Mouse (Mus musculus) spleen, adult 2 months (tissue): ENCODE measurements at regions not wholly inside any gene's neighbourhood (a gene's known extent, or its start where the extent isn't known, plus 50 kb on each side); places are given as distances from the start of the nearest gene placed in this dataset.

Experiments
- DNase-seq, 2 experiments: peaks; one replicate each; pipeline versions ENCODE4 v3.0.0 to v3.0.0-alpha.2; 2012 to 2021; ENCODE audit warnings: low spot score in 2 of 2, low read depth in 1 of 2
- H3K27ac ChIP-seq: fragments of 200-500 bp; 2 replicates; pipeline ENCODE4 v1.5.1; 2012; ENCODE audit warnings: low read length, inconsistent platforms; ENCODE audit not compliant: insufficient read depth
- H3K27me3 ChIP-seq: fragments of 200-500 bp; 2 replicates; pipeline ENCODE4 v1.6.1; 2012; ENCODE audit warnings: mild to moderate bottlenecking, moderate library complexity, low read length, inconsistent platforms; ENCODE audit not compliant: control insufficient read depth, insufficient read depth
- H3K36me3 ChIP-seq: fragments of 200-500 bp; 2 replicates; pipeline ENCODE4 v1.6.1; 2012; ENCODE audit warnings: mild to moderate bottlenecking, low read length, inconsistent platforms; ENCODE audit not compliant: control insufficient read depth, insufficient read depth
- H3K4me1 ChIP-seq: fragments of 200-500 bp; 2 replicates; pipeline ENCODE4 v1.6.1; 2011; ENCODE audit warnings: inconsistent platforms; ENCODE audit not compliant: control insufficient read depth, insufficient read depth, insufficient read length
- H3K4me3 ChIP-seq: fragments of 200-500 bp; 2 replicates; pipeline ENCODE4 v1.5.1; 2011; ENCODE audit warnings: mild to moderate bottlenecking, inconsistent platforms; ENCODE audit not compliant: insufficient read depth, insufficient read length; ENCODE audit errors: extremely low read depth
- CTCF ChIP-seq: fragments of 200-500 bp; IDR thresholded peaks from 2 replicates; pipeline ENCODE4 v1.5.1; 2011; ENCODE audit warnings: mild to moderate bottlenecking, inconsistent platforms; ENCODE audit not compliant: insufficient read depth, insufficient read length, insufficient replicate concordance; ENCODE audit errors: extremely low read depth
- POLR2A ChIP-seq: fragments of 200-500 bp; IDR thresholded peaks from 2 replicates; pipeline ENCODE4 v1.6.1; 2011; ENCODE audit warnings: low read depth, low read length, inconsistent platforms
- WGBS: fragments of 180-500 bp; shearing (Covaris S2); methylation state at CpG from one replicate; pipeline ENCODE4 v1.1.7; 2018; 5-methylcytosine and 5-hydroxymethylcytosine counted together

DNA sequence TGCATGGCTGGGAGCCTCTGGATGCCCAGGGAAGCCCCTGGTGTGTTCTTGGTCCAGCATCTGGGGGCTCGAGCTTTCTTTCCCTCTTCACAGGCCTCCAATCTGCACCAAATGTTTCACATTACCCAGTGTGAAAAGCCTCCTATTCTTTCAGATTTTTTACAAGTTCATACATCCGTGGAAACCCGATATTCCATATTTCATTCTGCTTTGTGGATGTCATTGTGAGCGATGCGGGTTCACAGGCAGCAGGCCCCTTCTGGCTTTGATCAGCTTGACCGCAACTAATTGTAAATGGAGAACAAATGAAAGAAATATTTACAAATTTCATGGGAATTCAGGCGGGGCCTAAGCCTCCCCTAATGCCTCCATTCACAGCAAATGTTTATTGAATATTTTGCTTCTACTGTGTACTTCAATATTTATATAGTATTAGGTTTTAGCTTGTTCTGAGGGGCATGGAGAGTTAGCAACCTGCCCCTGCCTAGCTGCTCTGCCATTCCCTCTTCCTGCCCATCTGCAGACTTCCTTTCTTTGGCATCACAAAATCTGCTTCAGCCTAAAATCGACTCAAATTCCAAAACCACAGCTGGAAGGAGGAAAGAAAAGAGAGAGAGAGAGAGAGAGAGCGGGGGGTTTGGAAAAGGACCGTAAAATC, 251.6 kb downstream of the Dmrt2 start:
- 80% methylated on average over 10 of the region's 10 CpGs for WGBS
- Histone ChIP-seq H3K27me3 (no peaks in the 10 kb centered on the region), H3K27ac (no peak overlapping the region), H3K4me1 (no peaks in the 10 kb centered on the region), H3K36me3 (no peaks in the 10 kb centered on the region), H3K4me3 (no peak overlapping the region)
- DNase-seq, result no peak
- TF ChIP-seq CTCF, result no peak
- TF ChIP-seq POLR2A, result no peak

DNA sequence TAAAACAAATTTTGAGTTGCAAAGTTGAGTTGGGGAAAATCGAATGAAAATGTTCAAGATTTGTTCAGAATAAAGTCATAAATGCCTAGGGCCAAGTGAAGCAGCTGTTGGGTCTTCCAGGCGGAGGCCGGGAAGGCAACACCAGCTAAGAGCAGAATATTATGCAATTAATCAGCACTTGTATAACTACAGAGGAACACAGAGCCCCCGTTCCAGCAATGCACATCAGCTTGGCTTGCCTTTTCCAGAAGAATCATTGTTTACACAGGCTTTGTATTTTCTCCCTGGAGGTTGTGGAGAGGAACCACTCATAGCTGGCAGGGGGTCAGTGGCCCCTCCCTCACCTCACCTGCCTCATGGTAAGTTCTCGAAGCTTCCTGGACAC, 252.2 kb downstream of the Dmrt2 start:
- TF ChIP-seq CTCF (no peak), POLR2A (no peak)
- Histone ChIP-seq H3K4me3 (no peak overlapping the region), H3K27ac (no peak overlapping the region), H3K4me1 (no peaks in the 10 kb centered on the region), H3K27me3 (no peaks in the 10 kb centered on the region), H3K36me3 (no peaks in the 10 kb centered on the region)
- DNase-seq, result no peak
- 59% methylated on average over 5 of the region's 5 CpGs for WGBS

DNA sequence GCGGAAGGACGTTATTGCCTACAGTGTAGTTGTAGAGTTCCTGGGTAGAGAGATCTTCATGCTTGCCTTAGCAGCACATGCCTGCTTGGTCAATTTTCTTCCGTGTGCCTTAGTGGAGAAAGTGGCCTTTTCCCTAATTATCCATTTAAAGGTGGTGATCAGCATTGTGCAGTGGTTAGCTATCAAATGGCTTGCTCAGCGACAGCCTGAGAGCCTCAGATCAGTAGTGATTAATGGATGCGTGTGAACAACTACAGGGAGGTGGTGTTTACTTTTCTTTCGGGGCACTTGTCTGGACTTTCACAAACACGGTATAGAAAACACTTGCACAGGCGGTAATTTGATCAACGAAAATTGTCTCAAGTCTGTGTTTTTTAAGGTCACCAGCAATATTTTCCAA, 255.0 kb downstream of the Dmrt2 start:
- 72% methylated on average over 9 of the region's 9 CpGs for WGBS
- TF ChIP-seq POLR2A, result no peak
- TF ChIP-seq CTCF, result no peak

DNA sequence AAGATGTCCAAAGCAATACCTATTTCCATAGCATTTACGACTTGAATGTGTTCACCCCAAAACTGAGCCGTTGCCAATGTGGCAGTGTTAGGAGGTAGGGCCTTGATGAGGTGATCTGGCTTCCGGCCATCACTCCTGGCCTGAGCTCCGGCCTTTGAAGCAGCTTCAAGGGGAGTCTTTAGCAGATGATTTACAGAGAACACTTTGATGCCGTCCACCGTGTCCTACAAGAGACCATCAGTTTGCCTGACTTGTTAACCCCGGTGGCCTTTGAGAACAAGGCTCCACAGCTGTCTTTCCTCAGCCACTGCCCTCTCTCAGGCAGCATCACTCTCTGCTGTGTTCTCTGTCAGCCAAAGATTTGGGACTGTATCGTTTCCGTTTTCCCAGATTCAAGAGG, 265.1 kb downstream of the Dmrt2 start:
- TF ChIP-seq POLR2A, result no peak
- TF ChIP-seq CTCF, result no peak
- no peaks in the 10 kb centered on the region for H3K27me3 ChIP-seq
- no peak for DNase-seq
- WGBS, result 66% methylated on average over 9 of the region's 9 CpGs
- H3K4me3 ChIP-seq, result no peak overlapping the region
- H3K4me1 ChIP-seq, result no peaks in the 10 kb centered on the region
- no peaks in the 10 kb centered on the region for H3K36me3 ChIP-seq
- no peak overlapping the region for H3K27ac ChIP-seq

More for the DNA sequence above, 255.0 kb downstream of the Dmrt2 start:
- no peak overlapping the region for H3K4me3 ChIP-seq
- no peak for DNase-seq
- H3K4me1 ChIP-seq, result no peaks in the 10 kb centered on the region
- no peaks in the 10 kb centered on the region for H3K27me3 ChIP-seq
- H3K36me3 ChIP-seq, result no peaks in the 10 kb centered on the region
- H3K27ac ChIP-seq, result no peak overlapping the region

DNA sequence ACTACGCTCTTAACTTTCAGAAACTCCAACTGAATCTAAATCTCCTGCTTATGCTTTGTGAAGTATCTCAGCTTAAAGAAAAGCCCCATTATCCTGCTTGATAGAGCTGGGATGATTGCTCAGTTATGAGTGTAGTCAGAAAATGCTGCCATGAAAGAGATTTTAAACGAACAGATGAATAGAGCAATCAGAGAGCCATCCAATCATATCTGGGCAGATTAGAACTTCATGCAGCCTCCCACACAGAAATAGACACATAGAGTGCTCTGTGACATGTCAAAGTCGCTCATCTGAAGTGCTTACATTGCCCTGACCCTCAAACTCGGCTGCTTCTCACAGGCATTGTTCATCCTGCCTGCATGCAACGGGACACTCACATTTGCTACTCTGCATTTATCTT, 299.0 kb downstream of the Dmrt2 start:
- TF ChIP-seq POLR2A, result no peak
- no peak for TF ChIP-seq CTCF
- no peak for DNase-seq
- no peak overlapping the region for H3K4me3 ChIP-seq
- 75% methylated on average over 5 of the region's 5 CpGs for WGBS
- H3K27me3 ChIP-seq, result no peaks in the 10 kb centered on the region
- H3K4me1 ChIP-seq, result no peaks in the 10 kb centered on the region
- H3K36me3 ChIP-seq, result no peaks in the 10 kb centered on the region
- H3K27ac ChIP-seq, result no peak overlapping the region

DNA sequence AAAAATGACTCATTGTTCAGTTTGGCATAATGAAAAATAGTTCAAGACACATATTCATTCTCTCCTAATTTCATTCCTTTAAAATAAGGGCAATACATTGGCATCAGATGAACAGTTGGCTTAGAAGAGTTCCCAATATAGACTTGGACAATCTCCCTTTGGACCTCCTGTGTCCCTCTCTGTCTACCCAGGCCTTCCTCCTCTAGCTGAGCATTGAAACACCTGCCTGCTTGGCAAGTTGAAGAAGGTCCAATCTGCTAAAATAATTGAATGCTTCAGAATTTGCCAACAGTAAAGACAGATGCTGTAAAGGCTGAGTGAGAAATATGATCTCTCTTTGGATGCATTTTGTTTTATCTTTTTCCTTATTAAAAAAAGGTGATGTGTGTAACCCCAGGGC, 303.0 kb downstream of the Dmrt2 start:
- H3K4me3 ChIP-seq, result no peak overlapping the region
- TF ChIP-seq POLR2A, result no peak
- TF ChIP-seq CTCF, result no peak
- H3K27me3 ChIP-seq, result no peaks in the 10 kb centered on the region
- H3K36me3 ChIP-seq, result no peaks in the 10 kb centered on the region
- H3K27ac ChIP-seq, result no peak overlapping the region
- DNase-seq, result no peak
- H3K4me1 ChIP-seq, result no peaks in the 10 kb centered on the region

DNA sequence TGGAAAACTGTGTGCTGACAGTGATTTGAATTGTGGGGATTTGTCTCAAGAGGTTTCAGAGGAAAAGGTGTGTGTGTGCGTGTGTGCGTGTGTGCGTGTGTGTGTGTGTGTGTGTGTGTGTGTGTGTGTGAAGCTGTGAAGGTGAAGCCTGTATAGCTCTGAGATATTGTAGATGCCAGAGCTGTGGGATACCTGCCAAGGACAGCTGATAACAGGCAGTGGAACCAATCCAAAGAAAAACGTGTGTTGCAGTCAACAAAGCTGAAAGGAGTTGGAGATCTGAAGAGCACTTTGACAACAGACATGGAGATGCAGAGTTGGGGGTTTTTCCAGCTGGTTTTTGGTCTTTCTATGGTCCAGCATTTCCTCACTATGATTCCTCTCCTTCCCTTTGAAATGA, 308.1 kb downstream of the Dmrt2 start:
- Histone ChIP-seq H3K27me3 (no peaks in the 10 kb centered on the region), H3K4me3 (no peak overlapping the region), H3K36me3 (no peaks in the 10 kb centered on the region), H3K27ac (no peak overlapping the region), H3K4me1 (no peaks in the 10 kb centered on the region)
- 83% methylated on average over 4 of the region's 4 CpGs for WGBS
- TF ChIP-seq POLR2A (no peak), CTCF (no peak)
- no peak for DNase-seq
